8 mouse cellular contexts compared by ENCODE assay signal in genomic region chr9:58203516-58204447, GRCm38 (mm10). TPM values are rescaled to one million over a fixed set of nuclear protein-coding genes. Genes with fewer than 3 reads are reported as not detected.
DNase-seq lines count a peak whose midpoint lies in the region; ATAC-seq lines count a peak whose summit lies in the region.

TSS of gene Islr (minus strand) at chr9:58204306.
TSS of gene Islr2 (minus strand) at chr9:58204319.

- H3K4me1 ChIP-seq in hindbrain, embryonic 16.5 days (ENCODE audit: control insufficient read depth, insufficient read depth, low read depth, low read length) = peaks cover 23% of the 10 kb centered on the region

- H3K9ac ChIP-seq in hindbrain, embryonic 16.5 days (ENCODE audit: low read depth, low read length) = peak within 1 kb of the TSS; percentile 55

- no peaks in the 10 kb centered on the region for H3K36me3 ChIP-seq in hindbrain, embryonic 16.5 days (ENCODE audit: control insufficient read depth, insufficient read depth, low read length)

- ATAC-seq in hindbrain, embryonic 16.5 days = peak; percentile 53
- peak; percentile 83 for ATAC-seq in megakaryocyte, adult 5-6 weeks (ENCODE audit: poor library complexity, severe bottlenecking)

- H3K27ac ChIP-seq in hindbrain, embryonic 16.5 days (ENCODE audit: low read depth, low read length) = peak within 1 kb of the TSS; percentile 75

- peaks cover 38% of the 10 kb centered on the region for H3K27me3 ChIP-seq in hindbrain, embryonic 16.5 days (replicated peaks; ENCODE audit: control insufficient read depth, insufficient read depth, low read length)

- H3K9me3 ChIP-seq in hindbrain, embryonic 16.5 days (ENCODE audit: control insufficient read depth, low read length) = no peaks in the 10 kb centered on the region

- H3K4me2 ChIP-seq in hindbrain, embryonic 16.5 days (ENCODE audit: low read length) = peak within 1 kb of the TSS; percentile 72

- intact Hi-C loops in left cerebral cortex, postnatal 10 days (cut with DNase I) = loop anchor here (1.0 to 10.0 kb wide), 2 partner anchors 151 to 269 kb away; no protein-coding TSS in a partner anchor

- 2% methylated on average over 42 of the region's 42 CpGs for WGBS in hindbrain, embryonic 16.5 days

- peak within 1 kb of the TSS; percentile 32 for H3K4me3 ChIP-seq in hindbrain, embryonic 16.5 days (ENCODE audit: low read length)

- DNase-seq in cerebellum, adult 11 months = peak; percentile 16
- no peak for DNase-seq in cerebellum, adult 9-10 months
- peak; percentile 73 to 80 for DNase-seq in cerebellum, postnatal 14 days
- peak; percentile 30 to 43 for DNase-seq in gastrocnemius, adult 8-10 months (ENCODE audit: low spot score in 2 of 2)
- DNase-seq in left cerebral cortex, postnatal 10 days (ENCODE audit: extremely low spot score in 1 of 2, low spot score in 2 of 2) = peak in 1 of 2 experiments; percentile 84
- peak; percentile 57 for DNase-seq in right cerebral cortex, postnatal 14 days

RNA-seq across cellular contexts. Expression of gene Islr, which starts in this region (rescaled TPM):
- total RNA-seq in gastrocnemius, adult 8-10 months (2022) = 10 to 100 TPM in 3 of 4 experiments, 1 to 10 TPM in 1; 9.8 to 15.7 (median 13.1) TPM
- polyA plus RNA-seq in hindbrain, embryonic 16.5 days (2015; fragmentation: Nextera tagmentation; extraction: Ambion mirVana) = 40.4 and 50.5 TPM in 2 replicates
- total RNA-seq in left cerebral cortex, postnatal 10 days (2021) = 10 to 100 TPM; 14.0 to 14.3 TPM
- total RNA-seq in megakaryocyte, adult 5-6 weeks (2015) = 0.16 and 0.33 TPM in 2 replicates
- not detected in 2 replicates for total RNA-seq in megakaryocyte, adult 5-6 weeks (2017)

RNA-seq across cellular contexts. Expression of gene Islr2, which starts in this region (rescaled TPM):
- 1 to 10 TPM; 1.4 to 2.9 (median 1.8) TPM for total RNA-seq in gastrocnemius, adult 8-10 months (2022)
- polyA plus RNA-seq in hindbrain, embryonic 16.5 days (2015; fragmentation: Nextera tagmentation; extraction: Ambion mirVana) = 13.8 and 21.5 TPM in 2 replicates
- 100 to 1,000 TPM; 130 to 138 TPM for total RNA-seq in left cerebral cortex, postnatal 10 days (2021)
- not detected in 2 replicates for total RNA-seq in megakaryocyte, adult 5-6 weeks (2015)
- total RNA-seq in megakaryocyte, adult 5-6 weeks (2017) = not detected in 2 replicates

Comparison
In these comparisons a context has a peak if more than half of its experiments do, and no peak if none do; other contexts are left out.
1. RNA of gene Islr (total RNA-seq): 9.8 to 15.7 TPM in gastrocnemius, adult 8-10 months and 14.0 to 14.3 TPM in left cerebral cortex, postnatal 10 days; 0.16 to 0.33 TPM in megakaryocyte, adult 5-6 weeks; every median in the first group is over 4 times any median in the second.
2. RNA of gene Islr2 (total RNA-seq): 130 to 138 TPM in left cerebral cortex, postnatal 10 days; 1.4 to 2.9 TPM in gastrocnemius, adult 8-10 months and not detected in megakaryocyte, adult 5-6 weeks; every median in the first group is over 10 times any median in the second.
3. Peak in ATAC-seq in megakaryocyte, adult 5-6 weeks; RNA of the genes that start here not detected or under 1 TPM.